Mouse (Mus musculus): ENCODE measurements around the gene Zfp91.
"Not testable (repeated sequence)": the region's sequence is repeated elsewhere in the genome, so short reads cannot be mapped to it uniquely, and the experiment has no call there.

GRCm38 (mm10) chr19:12720919-12721318, 75.0 kb downstream of the Zfp91 start:
- not testable (repeated sequence) for TF ChIP-seq CTCF (IDR thresholded peaks at IDR 0.05; ENCODE audit: borderline replicate concordance, control insufficient read depth, extremely low read depth, insufficient read depth, low read length, poor library complexity); POLR2A (IDR thresholded peaks at IDR 0.05; ENCODE audit: control insufficient read depth, extremely low read depth, insufficient read depth, low read length, poor library complexity)

Data from thymus, adult 2 months (tissue).